In the genomic region with DNA sequence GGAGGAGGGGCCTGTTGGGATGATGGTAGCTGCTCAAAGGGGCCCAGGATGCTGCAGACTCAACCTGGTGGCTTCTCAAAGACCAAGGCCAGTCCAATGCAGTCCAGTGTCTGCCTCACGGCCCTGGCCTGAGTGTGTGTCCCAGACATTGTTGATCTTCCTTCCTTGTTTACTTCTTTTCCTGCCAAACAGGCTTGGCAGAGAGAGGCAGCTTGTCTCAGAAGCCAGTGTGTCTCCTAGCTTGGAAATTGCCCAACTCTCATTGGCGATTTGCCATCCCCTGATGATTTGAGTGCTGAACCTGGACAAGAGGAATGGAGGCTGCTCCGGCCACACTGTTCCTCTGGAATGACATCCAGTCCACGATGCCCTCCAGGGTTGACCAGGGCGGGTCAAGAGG, we compare ENCODE assay signal across 8 mouse cellular contexts. TPM values are rescaled to one million over a fixed set of nuclear protein-coding genes. Genes with fewer than 3 reads are reported as not detected.
DNase-seq lines count a peak whose midpoint lies in the region; ATAC-seq lines count a peak whose summit lies in the region.

No protein-coding gene starts in this region.

- no peaks in the 10 kb centered on the region for H3K9me3 ChIP-seq in midbrain, embryonic 14.5 days (ENCODE audit: control insufficient read depth, low read length)
- no peaks in the 10 kb centered on the region for H3K9me3 ChIP-seq in midbrain, embryonic 16.5 days (replicated peaks; ENCODE audit: control insufficient read depth, low read length, poor library complexity, severe bottlenecking)
- no peaks in the 10 kb centered on the region for H3K9me3 ChIP-seq in heart, embryonic 16.5 days (replicated peaks; ENCODE audit: control insufficient read depth, low read length)
- no peaks in the 10 kb centered on the region for H3K9me3 ChIP-seq in stomach, embryonic 15.5 days
- no peaks in the 10 kb centered on the region for H3K9me3 ChIP-seq in limb, embryonic 10.5 days (replicated peaks)

- 82% methylated on average over 5 of the region's 5 CpGs for WGBS in midbrain, embryonic 14.5 days
- WGBS in midbrain, embryonic 16.5 days: 69% methylated on average over 5 of the region's 5 CpGs
- 33% methylated on average over 5 of the region's 5 CpGs for WGBS in heart, embryonic 16.5 days
- WGBS in stomach, embryonic 15.5 days: 47% methylated on average over 5 of the region's 5 CpGs
- 82% methylated on average over 5 of the region's 5 CpGs for WGBS in limb, embryonic 10.5 days

- no peak overlapping the region for H3K4me3 ChIP-seq in midbrain, embryonic 14.5 days (replicated peaks; ENCODE audit: low read depth, low read length)
- no peak overlapping the region for H3K4me3 ChIP-seq in midbrain, embryonic 16.5 days (ENCODE audit: low read depth, low read length)
- H3K4me3 ChIP-seq in heart, embryonic 16.5 days (ENCODE audit: low read length): no peak overlapping the region
- H3K4me3 ChIP-seq in stomach, embryonic 15.5 days (replicated peaks): no peak overlapping the region
- no peak overlapping the region for H3K4me3 ChIP-seq in limb, embryonic 10.5 days

- no peak overlapping the region for H3K9ac ChIP-seq in midbrain, embryonic 14.5 days (replicated peaks; ENCODE audit: low read length)
- no peak overlapping the region for H3K9ac ChIP-seq in midbrain, embryonic 16.5 days (ENCODE audit: low read depth, low read length)
- H3K9ac ChIP-seq in heart, embryonic 16.5 days (ENCODE audit: low read length): no peak overlapping the region
- no peak overlapping the region for H3K9ac ChIP-seq in stomach, embryonic 15.5 days

- DNase-seq in midbrain, embryonic 14.5 days: peak; percentile 46
- DNase-seq in cerebellum, adult 8-10 months: peak; percentile 68
- DNase-seq in left cerebral cortex, postnatal 36 days (ENCODE audit: low spot score in 2 of 2): peak; percentile 43 to 55
- no peak for DNase-seq in embryo, embryonic 10.5 days (ENCODE audit: low spot score)
- DNase-seq in limb, embryonic 10.5 days (ENCODE audit: low spot score): no peak

- no peak overlapping the region for H3K27ac ChIP-seq in midbrain, embryonic 14.5 days (replicated peaks; ENCODE audit: low read depth, low read length)
- H3K27ac ChIP-seq in midbrain, embryonic 16.5 days (ENCODE audit: low read length): no peak overlapping the region
- peak overlapping the region; percentile 47 for H3K27ac ChIP-seq in heart, embryonic 16.5 days (ENCODE audit: low read length)
- H3K27ac ChIP-seq in stomach, embryonic 15.5 days: peak overlapping the region; percentile 54; the same call in 1 of the 2 replicates
- no peak overlapping the region for H3K27ac ChIP-seq in limb, embryonic 10.5 days

- H3K4me2 ChIP-seq in midbrain, embryonic 14.5 days (ENCODE audit: low read length): no peak overlapping the region
- no peak overlapping the region for H3K4me2 ChIP-seq in midbrain, embryonic 16.5 days (ENCODE audit: low read length)
- no peak overlapping the region for H3K4me2 ChIP-seq in heart, embryonic 16.5 days (ENCODE audit: low read depth, low read length)
- no peak overlapping the region for H3K4me2 ChIP-seq in stomach, embryonic 15.5 days

- intact Hi-C loops in left cerebral cortex, postnatal 36 days (cut with DNase I): no loop called here

- H3K27me3 ChIP-seq in midbrain, embryonic 14.5 days (ENCODE audit: control insufficient read depth, insufficient read depth, low read length): no peaks in the 10 kb centered on the region
- H3K27me3 ChIP-seq in midbrain, embryonic 16.5 days (ENCODE audit: control insufficient read depth, insufficient read depth, low read depth, low read length): no peaks in the 10 kb centered on the region
- H3K27me3 ChIP-seq in heart, embryonic 16.5 days (ENCODE audit: control insufficient read depth, insufficient read depth, low read length): no peaks in the 10 kb centered on the region
- H3K27me3 ChIP-seq in stomach, embryonic 15.5 days (replicated peaks): no peaks in the 10 kb centered on the region
- H3K27me3 ChIP-seq in limb, embryonic 10.5 days (ENCODE audit: low read depth, poor library complexity, severe bottlenecking): no peaks in the 10 kb centered on the region

- H3K36me3 ChIP-seq in midbrain, embryonic 14.5 days (ENCODE audit: control insufficient read depth, insufficient read depth, low read length): no peaks in the 10 kb centered on the region
- H3K36me3 ChIP-seq in midbrain, embryonic 16.5 days (ENCODE audit: control insufficient read depth, insufficient read depth, low read length): no peaks in the 10 kb centered on the region
- H3K36me3 ChIP-seq in heart, embryonic 16.5 days (ENCODE audit: control insufficient read depth, insufficient read depth): no peaks in the 10 kb centered on the region
- no peaks in the 10 kb centered on the region for H3K36me3 ChIP-seq in stomach, embryonic 15.5 days
- no peaks in the 10 kb centered on the region for H3K36me3 ChIP-seq in limb, embryonic 10.5 days

- no peaks in the 10 kb centered on the region for H3K4me1 ChIP-seq in midbrain, embryonic 14.5 days (ENCODE audit: control insufficient read depth, insufficient read depth, low read length)
- H3K4me1 ChIP-seq in midbrain, embryonic 16.5 days (ENCODE audit: control insufficient read depth, insufficient read depth, low read length): 0 out of 2 replicates have a peak, but pooled peaks cover 2% of the 10 kb centered on the region
- peaks cover 49% of the 10 kb centered on the region for H3K4me1 ChIP-seq in heart, embryonic 16.5 days (ENCODE audit: control insufficient read depth, insufficient read depth, low read length)
- H3K4me1 ChIP-seq in stomach, embryonic 15.5 days: peaks cover 17% of the 10 kb centered on the region
- peaks cover 8% of the 10 kb centered on the region; the same call in 1 of the 2 replicates for H3K4me1 ChIP-seq in limb, embryonic 10.5 days

- no peak for ATAC-seq in midbrain, embryonic 14.5 days (ENCODE audit: low FRiP score, low TSS enrichment)
- no peak for ATAC-seq in midbrain, embryonic 16.5 days
- ATAC-seq in heart, embryonic 16.5 days (replicated peaks; ENCODE audit: extremely low read depth, insufficient read depth, low FRiP score): no peak
- ATAC-seq in stomach, embryonic 15.5 days (ENCODE audit: insufficient read depth, low FRiP score, low read depth): no peak

RNA-seq across cellular contexts. Expression of gene Herpud1, which starts 27.7 kb away (rescaled TPM):
- 60.9 and 72.2 TPM in 2 replicates for polyA plus RNA-seq in midbrain, embryonic 14.5 days (2014; fragmentation: Nextera tagmentation; extraction: Ambion mirVana)
- 72.3 and 82.7 TPM in 2 replicates for polyA plus RNA-seq in midbrain, embryonic 16.5 days (2015; fragmentation: Nextera tagmentation; extraction: Ambion mirVana)
- 107 and 120 TPM in 2 replicates for polyA plus RNA-seq in heart, embryonic 16.5 days (2015; fragmentation: Nextera tagmentation; extraction: Ambion mirVana)
- total RNA-seq in left cerebral cortex, postnatal 36 days (2021): 10 to 100 TPM; 65.9 to 66.1 TPM
- polyA plus RNA-seq in stomach, embryonic 15.5 days (2015; fragmentation: Nextera tagmentation; extraction: Ambion mirVana): 144 and 158 TPM in 2 replicates
- 52.4 and 54.0 TPM in 2 replicates for polyA plus RNA-seq in limb, embryonic 10.5 days (2016; fragmentation: Nextera tagmentation; extraction: Ambion mirVana)

RNA-seq across cellular contexts. Expression of gene Slc12a3, which starts 29.5 kb away (rescaled TPM):
- 0.07 TPM in 1 of 2 replicates, not detected in the other for polyA plus RNA-seq in midbrain, embryonic 14.5 days (2014; fragmentation: Nextera tagmentation; extraction: Ambion mirVana)
- 0.09 TPM in 1 of 2 replicates, not detected in the other for polyA plus RNA-seq in midbrain, embryonic 16.5 days (2015; fragmentation: Nextera tagmentation; extraction: Ambion mirVana)
- not detected in 2 replicates for polyA plus RNA-seq in heart, embryonic 16.5 days (2015; fragmentation: Nextera tagmentation; extraction: Ambion mirVana)
- total RNA-seq in left cerebral cortex, postnatal 36 days (2021): 1 to 10 TPM in 1 of 2 experiments, under 1 TPM in 1; 0.25 to 1.3 TPM
- polyA plus RNA-seq in stomach, embryonic 15.5 days (2015; fragmentation: Nextera tagmentation; extraction: Ambion mirVana): 0.08 and 0.09 TPM in 2 replicates
- not detected in 2 replicates for polyA plus RNA-seq in limb, embryonic 10.5 days (2016; fragmentation: Nextera tagmentation; extraction: Ambion mirVana)

Comparison
In these comparisons a context has a peak if more than half of its experiments do, and no peak if none do; other contexts are left out.
1. DNase-seq: peak in midbrain, embryonic 14.5 days (single experiment), cerebellum, adult 8-10 months (single experiment) and left cerebral cortex, postnatal 36 days (2 of 2); none in embryo, embryonic 10.5 days (single experiment) and limb, embryonic 10.5 days (single experiment).
2. H3K27ac ChIP-seq: peak in heart, embryonic 16.5 days (single experiment) and stomach, embryonic 15.5 days (single experiment); none in midbrain, embryonic 14.5 days (single experiment), midbrain, embryonic 16.5 days (single experiment) and limb, embryonic 10.5 days (single experiment).